Mouse (Mus musculus) lung, postnatal 4 days (tissue): Measurements from ENCODE around the gene Mpzl2.

ENCODE experiments used
- DNase-seq, 2 experiments: peaks; one replicate each; pipeline ENCODE4 v3.0.0; 2021

The Mpzl2 gene

DNA sequence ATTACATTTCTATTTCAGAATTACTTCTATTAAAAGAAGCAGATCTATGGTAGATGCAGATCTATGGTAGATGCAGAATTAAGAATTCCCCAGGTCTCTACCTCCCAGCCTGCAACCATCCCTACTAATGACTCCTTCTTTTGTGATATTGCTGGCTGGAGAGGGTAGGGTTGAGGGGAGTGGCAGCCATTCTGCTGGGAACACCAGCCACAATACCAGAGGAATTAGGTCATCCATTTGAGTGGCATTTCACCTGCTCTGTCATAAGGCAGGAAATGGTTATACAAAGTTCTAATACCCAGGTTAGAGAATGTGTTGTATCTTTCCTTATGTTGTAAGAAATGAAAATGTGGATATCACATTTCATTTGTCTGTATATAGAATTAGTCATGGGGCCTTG, 48.4 kb downstream of the Mpzl2 start:
- DNase-seq = no peak

DNA sequence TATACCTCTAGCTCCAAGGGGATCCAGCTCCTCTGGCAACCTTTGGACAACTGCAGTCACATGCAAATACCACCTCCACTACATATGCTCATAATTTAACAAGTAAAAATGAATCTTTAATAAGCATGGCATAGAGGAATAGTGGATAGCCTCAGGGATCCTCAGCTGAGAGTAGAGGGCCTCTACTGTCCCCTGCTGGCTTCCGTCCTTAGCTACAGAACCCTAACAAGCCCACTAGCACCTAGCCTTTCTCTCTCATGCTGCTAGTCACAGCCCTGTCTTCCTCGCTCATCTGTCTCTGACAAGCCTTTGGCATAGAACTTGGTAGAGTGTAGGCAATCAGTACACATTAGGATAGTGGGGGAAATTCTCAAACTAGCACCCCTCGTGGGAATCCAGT, 51.2 kb downstream of the Mpzl2 start:
- DNase-seq = no peak

DNA sequence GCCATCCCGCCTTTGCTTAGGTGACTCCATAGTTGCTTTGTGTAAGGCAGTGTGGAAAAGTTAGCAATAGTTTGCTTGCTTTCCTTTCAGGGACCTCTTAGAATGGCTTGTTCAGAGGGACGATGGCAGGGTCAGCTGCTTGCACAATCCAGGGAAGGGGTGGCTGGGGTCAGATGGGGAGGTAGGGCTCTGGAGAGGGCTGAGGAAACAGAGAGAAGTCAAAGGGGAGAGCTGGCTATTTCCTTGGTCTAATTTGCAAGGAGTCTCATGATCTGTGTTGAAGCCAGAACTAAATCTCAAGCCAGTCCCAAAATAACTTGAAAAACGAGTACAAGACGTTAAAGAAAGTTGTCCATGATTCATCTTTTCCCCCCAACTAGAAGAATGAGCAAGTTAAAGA, 53.0 kb downstream of the Mpzl2 start:
- peak in 1 of 2 experiments; percentile 9 for DNase-seq

DNA sequence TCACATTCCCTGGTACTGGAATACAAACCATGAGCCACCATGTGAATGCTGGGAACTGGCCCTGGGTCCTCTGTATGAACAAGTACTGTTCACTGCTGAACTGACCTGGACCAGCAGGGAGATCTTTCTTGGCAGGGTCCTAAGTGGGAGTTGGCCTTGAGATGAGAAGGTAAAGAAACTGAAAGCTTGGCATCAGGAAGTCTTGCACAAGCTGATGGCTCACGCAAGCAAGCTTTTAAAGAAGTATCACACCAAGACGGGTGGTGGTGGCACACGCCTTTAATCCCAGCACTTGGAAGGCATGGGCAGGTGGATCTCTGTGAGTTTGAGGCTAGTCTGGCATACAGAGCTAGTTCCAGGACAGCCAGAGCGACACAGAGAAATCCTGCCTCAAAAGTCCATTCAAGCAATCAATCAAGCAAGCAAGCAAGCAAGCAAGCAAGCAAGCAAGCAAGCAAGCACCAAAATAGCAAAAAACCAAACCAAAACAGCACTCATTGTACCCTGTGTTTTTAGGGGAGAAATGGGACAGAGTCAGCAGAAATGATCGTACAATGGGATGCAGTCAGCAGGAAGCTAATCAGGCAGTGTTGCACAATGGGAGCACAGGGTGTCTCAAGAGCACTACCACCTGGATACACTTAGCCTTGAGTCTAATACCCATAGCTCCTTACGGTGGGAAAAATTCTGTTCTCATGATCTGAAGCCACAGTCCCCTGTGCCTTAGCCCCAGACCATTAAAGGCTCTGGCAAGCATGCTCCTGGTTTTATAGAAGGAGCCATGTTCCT, 55.7 kb downstream of the Mpzl2 start:
- DNase-seq = peak; percentile 38 to 64

DNA sequence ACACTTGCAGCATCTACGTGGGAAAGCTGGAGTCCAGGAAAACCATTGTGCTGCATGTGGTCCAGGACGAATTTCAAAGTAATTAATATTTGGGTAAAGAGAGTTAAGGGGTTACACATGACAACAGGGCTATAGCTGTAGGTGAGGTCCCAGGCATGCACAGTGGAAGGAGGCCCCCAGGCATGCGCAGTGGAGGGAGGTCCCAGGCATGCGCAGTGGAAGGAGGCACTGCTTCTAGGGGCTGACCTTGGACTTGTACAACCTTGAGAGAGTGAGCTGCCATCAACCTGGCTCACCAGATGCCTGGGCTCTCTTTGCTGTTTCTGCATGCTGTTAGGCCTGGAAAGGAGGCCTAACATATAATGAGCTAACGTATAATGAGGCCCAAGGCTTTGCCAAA, 58.3 kb downstream of the Mpzl2 start:
- no peak for DNase-seq

DNA sequence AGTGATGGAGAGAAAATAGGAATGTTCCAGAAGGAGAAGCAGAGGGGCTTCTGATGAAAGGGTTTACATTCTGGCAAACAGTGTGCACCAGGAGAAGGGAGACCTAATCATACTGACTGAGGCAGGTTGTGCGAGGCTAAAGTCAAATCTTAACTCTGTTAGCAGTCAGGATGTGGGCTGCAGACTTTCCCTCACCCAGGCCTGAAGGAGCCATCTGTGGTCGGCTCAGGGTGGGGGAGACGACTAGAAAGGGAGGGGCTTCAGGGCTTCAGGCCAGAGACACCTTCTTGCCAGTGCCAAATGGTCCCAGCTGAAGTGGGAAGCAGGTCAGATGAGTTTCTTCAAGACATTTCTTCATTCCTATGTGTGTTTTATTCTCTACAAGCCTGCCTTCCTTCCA, 58.8 kb downstream of the Mpzl2 start:
- no peak for DNase-seq

DNA sequence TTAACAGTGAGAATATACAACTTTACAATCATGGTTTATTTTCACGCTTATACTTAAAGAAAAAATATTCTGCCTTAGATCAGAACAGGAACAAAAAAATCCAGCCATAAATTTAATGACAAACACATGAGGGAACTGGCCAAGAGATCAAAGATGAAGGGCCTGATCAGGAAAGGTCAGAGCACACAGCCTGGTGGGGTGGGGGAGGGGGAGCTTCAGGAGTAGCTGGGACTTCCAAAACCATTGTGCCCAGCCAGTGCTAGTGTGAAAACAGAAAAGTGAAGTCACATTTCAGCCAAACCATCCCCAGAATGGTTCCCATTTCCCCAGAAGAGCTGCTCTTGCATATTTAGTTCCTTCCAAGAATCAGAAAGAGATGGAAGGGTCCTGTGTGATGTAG, 62.9 kb downstream of the Mpzl2 start:
- DNase-seq = no peak

DNA sequence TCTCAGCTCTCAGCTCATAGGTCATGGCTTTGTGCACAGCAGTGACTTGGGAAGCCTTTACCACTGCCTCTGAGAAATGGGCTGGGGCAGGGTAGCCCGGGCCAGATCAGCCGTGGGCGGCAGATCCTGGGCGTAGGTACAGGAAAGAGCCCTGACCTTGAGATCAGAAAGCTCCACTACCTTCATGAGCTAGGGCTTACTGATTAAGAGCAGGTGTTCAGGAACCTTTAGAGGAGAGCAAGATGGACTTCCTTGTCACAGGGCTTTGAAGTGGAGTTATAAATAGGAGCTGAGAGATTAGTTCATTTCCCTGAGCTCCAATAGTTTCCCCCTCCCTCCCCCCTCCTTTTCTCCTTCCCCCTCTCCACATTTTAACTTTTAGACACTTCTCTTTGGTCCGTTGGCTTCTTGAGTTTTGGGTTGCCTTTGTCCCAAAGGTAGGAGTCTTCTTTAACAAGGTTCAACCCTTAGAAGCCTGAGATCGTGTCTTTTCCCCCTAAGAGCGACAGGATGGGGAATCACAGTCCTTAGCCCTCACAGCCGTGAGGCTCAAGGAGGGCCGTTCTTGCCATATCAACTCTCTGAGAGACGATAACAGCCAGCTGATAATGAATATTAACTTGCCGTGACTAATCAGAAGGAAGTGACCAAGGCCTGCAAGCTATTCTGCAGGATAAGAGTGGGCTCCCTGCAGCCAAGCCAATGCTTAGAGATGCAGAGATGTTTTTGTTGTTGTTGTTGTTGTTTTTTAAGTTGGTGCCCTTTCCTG, 63.8 kb downstream of the Mpzl2 start:
- no peak for DNase-seq
